In genomic region chr13:70149041-70149898, GRCm38 (mm10) we compare ENCODE assay signal across 16 mouse cellular contexts.
DNase-seq lines count a peak whose midpoint lies in the region; ATAC-seq and TF ChIP-seq lines count a peak whose summit lies in the region.
"Had no signal": no experiment of that assay in that cellular context is flagged by ENCODE, and none has a peak within 500 bp of the region (broad histone marks: within the 10 kb centered on the region; RNA-seq: fewer than 3 reads in every experiment).

No protein-coding gene starts in this region.

- no peaks in the 10 kb centered on the region for H3K27me3 ChIP-seq in kidney, embryonic 16.5 days (ENCODE audit: insufficient read depth, low read length)
- no peaks in the 10 kb centered on the region for H3K27me3 ChIP-seq in forebrain, embryonic 14.5 days (replicated peaks; ENCODE audit: control insufficient read depth, insufficient read depth, low read length)
- H3K27me3 ChIP-seq: liver, embryonic 13.5 days had no signal

- no peak overlapping the region for H3K9ac ChIP-seq in kidney, embryonic 16.5 days (replicated peaks; ENCODE audit: low read length)
- no peak overlapping the region for H3K9ac ChIP-seq in forebrain, embryonic 14.5 days (ENCODE audit: low read length)
- H3K9ac ChIP-seq: liver, embryonic 13.5 days had no signal

- no peak for TF ChIP-seq CTCF in brain, embryonic 14.5 days (IDR thresholded peaks at IDR 0.05; ENCODE audit: borderline replicate concordance, extremely low read depth, insufficient read depth, insufficient read length)

- no peaks in the 10 kb centered on the region for H3K36me3 ChIP-seq in kidney, embryonic 16.5 days (ENCODE audit: insufficient read depth, low read length)
- no peaks in the 10 kb centered on the region for H3K36me3 ChIP-seq in forebrain, embryonic 14.5 days (ENCODE audit: control insufficient read depth, insufficient read depth, low read length)
- H3K36me3 ChIP-seq: liver, embryonic 13.5 days had no signal

- DNase-seq in kidney, postnatal 4 days, result no peak
- DNase-seq in brain, embryonic 14.5 days (ENCODE audit: low read depth), result peak; percentile 73
- DNase-seq in forebrain, embryonic 14.5 days (ENCODE audit: low spot score), result peak; percentile 59
- peak; percentile 15 for DNase-seq in mesoderm, embryonic 11.5 days (ENCODE audit: low read depth, low spot score)
- DNase-seq in frontal cortex, postnatal 36 days (ENCODE audit: low spot score in 2 of 2), result no peak
- DNase-seq in layer of hippocampus, adult 8-10 months (ENCODE audit: low spot score in 2 of 2), result no peak
- DNase-seq: adrenal gland, postnatal 10 days; cerebellum, adult 8-10 months; gastrocnemius, postnatal 10 days; kidney, postnatal 10 days; liver, embryonic 13.5 days; thymus, adult 2 months had no signal

- no peak for TF ChIP-seq POLR2A in brain, embryonic 14.5 days (IDR thresholded peaks at IDR 0.05; ENCODE audit: borderline replicate concordance, extremely low read depth, insufficient read depth, insufficient read length, poor library complexity, severe bottlenecking)

- peak overlapping the region; percentile 29 for H3K4me2 ChIP-seq in kidney, embryonic 16.5 days (replicated peaks; ENCODE audit: low read depth, low read length)
- no peak overlapping the region for H3K4me2 ChIP-seq in forebrain, embryonic 14.5 days (ENCODE audit: low read length)
- H3K4me2 ChIP-seq: liver, embryonic 13.5 days had no signal

- WGBS in kidney, embryonic 16.5 days, result 22% methylated on average over 8 of the region's 8 CpGs
- WGBS in forebrain, embryonic 14.5 days, result 14% methylated on average over 8 of the region's 8 CpGs

- H3K4me1 ChIP-seq in kidney, embryonic 16.5 days (ENCODE audit: insufficient read depth, low read length), result no peaks in the 10 kb centered on the region
- H3K4me1 ChIP-seq in forebrain, embryonic 14.5 days (ENCODE audit: control insufficient read depth, insufficient read depth, low read length), result peaks cover 15% of the 10 kb centered on the region
- H3K4me1 ChIP-seq: liver, embryonic 13.5 days had no signal

- no peak for ATAC-seq in kidney, embryonic 16.5 days (ENCODE audit: low FRiP score, low TSS enrichment)
- peak; percentile 29; the same call in 1 of the 2 replicates for ATAC-seq in forebrain, embryonic 14.5 days
- ATAC-seq: CD4-positive, CD25-positive, alpha-beta regulatory T cell, adult 4 months; intestine, embryonic 16.5 days had no signal

- no peaks in the 10 kb centered on the region for H3K9me3 ChIP-seq in kidney, embryonic 16.5 days (ENCODE audit: low read length)
- H3K9me3 ChIP-seq in forebrain, embryonic 14.5 days (replicated peaks; ENCODE audit: control insufficient read depth, low read length), result no peaks in the 10 kb centered on the region
- H3K9me3 ChIP-seq: liver, embryonic 13.5 days had no signal

- H3K4me3 ChIP-seq in kidney, embryonic 16.5 days (ENCODE audit: low read length), result no peak overlapping the region
- H3K4me3 ChIP-seq in forebrain, embryonic 14.5 days (ENCODE audit: low read depth, low read length), result no peak overlapping the region
- H3K4me3 ChIP-seq: liver, embryonic 13.5 days; myocyte had no signal

- no peak overlapping the region for H3K27ac ChIP-seq in kidney, embryonic 16.5 days (ENCODE audit: low read length)
- no peak overlapping the region for H3K27ac ChIP-seq in forebrain, embryonic 14.5 days (ENCODE audit: low read depth, low read length)
- H3K27ac ChIP-seq: liver, embryonic 13.5 days had no signal

Comparison
In these comparisons a context has a peak if more than half of its experiments do, and no peak if none do; other contexts are left out.
1. DNase-seq: peak in brain, embryonic 14.5 days (single experiment), forebrain, embryonic 14.5 days (single experiment) and mesoderm, embryonic 11.5 days (single experiment); none in kidney, postnatal 4 days (0 of 2), frontal cortex, postnatal 36 days (0 of 2) and layer of hippocampus, adult 8-10 months (0 of 2).